Mouse (Mus musculus) hindbrain, embryonic 10.5 days (tissue): ENCODE measurements around the gene Tmem202. TPM values are rescaled to one million over a fixed set of nuclear protein-coding genes. Genes with fewer than 3 reads are reported as not detected.

Experiments used
- DNase-seq: peaks from one replicate; pipeline ENCODE4 v3.0.0-alpha.2; 2017; ENCODE audit warnings: low spot score
- H3K27ac ChIP-seq: fragments of 300-500 bp; sonication (generic); 2 replicates; pipeline ENCODE4 v1.5.1; 2016; ENCODE audit warnings: mild to moderate bottlenecking, moderate library complexity
- H3K27me3 ChIP-seq: fragments of 300-500 bp; sonication (generic); 2 replicates; pipeline ENCODE4 v1.6.1; 2016; ENCODE audit warnings: mild to moderate bottlenecking; ENCODE audit not compliant: poor library complexity, insufficient read depth, severe bottlenecking
- H3K36me3 ChIP-seq: fragments of 300-500 bp; sonication (generic); 2 replicates; pipeline ENCODE4 v1.6.1; 2016; ENCODE audit warnings: mild to moderate bottlenecking, moderate library complexity
- H3K4me1 ChIP-seq: fragments of 300-500 bp; sonication (generic); replicated peaks from 2 replicates; pipeline ENCODE4 v1.6.1; 2016; ENCODE audit warnings: mild to moderate bottlenecking
- H3K4me3 ChIP-seq: fragments of 300-500 bp; sonication (generic); 2 replicates; pipeline ENCODE4 v1.5.1; 2016; ENCODE audit warnings: mild to moderate bottlenecking, moderate library complexity
- H3K9me3 ChIP-seq: fragments of 300-500 bp; sonication (generic); 2 replicates; pipeline ENCODE4 v1.6.1; 2016; ENCODE audit warnings: mild to moderate bottlenecking, moderate library complexity
- WGBS: fragments of 180-500 bp; shearing (Covaris S2); methylation state at CpG from one replicate; pipeline ENCODE4 v1.1.7; 2016; 5-methylcytosine and 5-hydroxymethylcytosine counted together
- polyA plus RNA-seq: library from polyadenylated mRNA; unstranded; fragments of >200 nt; fragmentation: Nextera tagmentation; extraction: Ambion mirVana; gene quantifications from 2 replicates; pipeline ENCODE4 v1.2.1, GENCODE M21; 2016

Gene Tmem202
- polyA plus RNA-seq, 1 experiment from 2014 or later = not detected

DNA sequence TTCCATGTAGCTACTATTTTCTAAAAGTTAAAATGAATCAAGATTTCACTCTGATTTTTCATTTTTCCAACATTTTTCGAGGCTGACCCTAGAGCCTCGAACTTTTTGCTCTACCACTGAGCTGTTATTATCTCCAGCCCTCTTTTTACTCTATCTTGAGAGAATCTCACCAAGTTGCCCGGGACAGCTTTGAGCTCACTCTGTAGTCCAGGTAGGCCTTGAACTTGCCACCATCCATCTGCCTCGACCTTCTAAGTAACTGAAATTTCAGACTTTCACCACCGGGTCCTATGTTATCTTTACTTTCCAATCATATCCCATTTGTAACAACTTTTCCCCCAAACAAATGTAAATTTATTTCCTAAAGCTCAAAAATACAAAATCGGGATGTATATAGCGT lies 54.9 kb downstream of the Tmem202 start:
- Histone ChIP-seq H3K36me3 (peaks cover 9% of the 10 kb centered on the region; the same call in 1 of the 2 replicates), H3K4me1 (peaks cover 25% of the 10 kb centered on the region), H3K27me3 (no peaks in the 10 kb centered on the region), H3K9me3 (no peaks in the 10 kb centered on the region), H3K27ac (peak overlapping the region; percentile 99; the same call in 1 of the 2 replicates), H3K4me3 (peak overlapping the region; percentile 99)
- 26% methylated on average over 7 of the region's 7 CpGs for WGBS
- no peak for DNase-seq

DNA sequence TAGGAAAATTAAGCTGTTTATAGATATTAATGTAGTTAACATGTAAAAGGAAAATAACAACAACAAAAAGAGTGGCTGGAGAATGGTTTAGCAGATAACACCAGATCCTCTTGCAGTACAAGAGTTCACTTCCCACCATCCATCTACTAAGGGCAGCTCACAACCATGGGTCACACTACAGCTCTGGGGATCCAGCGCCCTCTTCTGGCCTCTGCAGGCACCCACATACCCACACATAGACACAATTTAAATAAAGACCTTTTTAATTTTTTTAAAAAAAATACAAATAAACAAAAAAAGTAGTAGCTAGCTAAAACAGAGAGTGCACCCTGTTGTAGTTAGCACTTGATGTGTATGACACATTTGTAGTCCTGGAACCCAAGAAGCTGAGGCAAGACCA lies 57.2 kb downstream of the Tmem202 start:
- no peak for DNase-seq
- peaks cover 16% of the 10 kb centered on the region; the same call in 1 of the 2 replicates for H3K36me3 ChIP-seq
- peaks cover 24% of the 10 kb centered on the region for H3K4me1 ChIP-seq
- no peaks in the 10 kb centered on the region for H3K27me3 ChIP-seq
- H3K27ac ChIP-seq = no peak overlapping the region
- H3K9me3 ChIP-seq = no peaks in the 10 kb centered on the region
- no peak overlapping the region for H3K4me3 ChIP-seq
- 29% methylated on average over 1 of the region's 1 CpGs for WGBS

DNA sequence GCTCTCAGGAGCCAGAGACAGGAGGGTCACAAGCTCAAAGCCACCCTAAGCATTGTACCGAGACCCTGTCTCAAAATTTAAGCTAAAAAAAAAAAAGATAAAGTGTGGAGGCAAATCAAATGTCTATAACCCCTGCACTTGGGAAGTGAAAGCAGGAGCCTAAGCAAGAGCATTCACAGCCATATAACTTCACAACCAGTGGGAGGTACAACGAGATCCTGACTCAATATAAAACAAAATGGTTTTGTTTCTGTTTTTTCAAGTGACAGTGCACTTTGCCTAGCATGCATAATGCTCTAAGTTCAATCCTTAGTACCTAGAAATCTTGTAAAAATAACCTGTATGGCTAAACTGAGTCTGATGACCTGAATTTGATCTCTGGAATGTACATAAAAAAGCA lies 63.0 kb downstream of the Tmem202 start:
- WGBS = 91% methylated on average over 2 of the region's 2 CpGs
- Histone ChIP-seq H3K4me3 (no peak overlapping the region), H3K9me3 (no peaks in the 10 kb centered on the region), H3K4me1 (no peaks in the 10 kb centered on the region), H3K36me3 (peaks cover 49% of the 10 kb centered on the region), H3K27ac (no peak overlapping the region), H3K27me3 (no peaks in the 10 kb centered on the region)
- DNase-seq = no peak

DNA sequence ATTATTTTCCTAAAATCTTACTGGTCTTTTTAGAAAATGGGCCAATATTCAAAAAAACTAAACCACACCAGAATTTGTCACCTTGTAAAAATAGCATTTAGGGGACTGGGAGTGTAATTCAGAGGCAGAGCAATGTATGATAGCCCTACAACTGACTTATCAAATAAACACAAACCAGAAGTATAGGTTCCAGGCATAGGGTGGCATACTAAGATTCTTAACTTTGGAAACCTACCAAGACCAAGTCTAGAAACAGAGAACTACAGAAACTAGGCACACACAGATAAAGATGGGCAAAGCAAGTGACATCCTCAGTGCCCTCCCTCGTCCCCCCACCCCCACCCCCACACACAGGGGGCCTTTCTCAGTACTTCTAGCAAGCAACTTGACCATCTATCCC lies 64.8 kb downstream of the Tmem202 start:
- Histone ChIP-seq H3K36me3 (peaks cover 53% of the 10 kb centered on the region), H3K27me3 (no peaks in the 10 kb centered on the region), H3K9me3 (no peaks in the 10 kb centered on the region), H3K27ac (no peak overlapping the region), H3K4me1 (no peaks in the 10 kb centered on the region), H3K4me3 (no peak overlapping the region)
- no peak for DNase-seq
- 94% methylated on average over 1 of the region's 1 CpGs for WGBS

DNA sequence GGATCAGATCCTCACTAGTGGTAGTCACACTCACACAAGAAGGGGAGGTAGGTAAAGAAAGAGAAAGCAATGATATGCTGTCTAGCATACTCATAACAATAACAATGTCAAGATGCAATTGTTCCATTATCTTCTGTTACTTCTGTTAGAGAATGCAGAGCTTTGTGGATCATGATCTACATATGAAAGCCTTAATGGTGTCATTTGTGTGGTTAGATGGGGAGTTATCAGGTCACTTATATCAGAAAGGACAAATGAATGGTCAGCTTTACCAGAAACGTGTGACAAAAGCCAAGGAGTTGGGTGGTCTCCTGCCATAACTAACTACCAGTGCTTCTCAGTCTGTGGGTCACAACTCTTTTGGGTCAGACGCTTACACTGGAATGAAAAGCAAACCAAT lies 66.5 kb downstream of the Tmem202 start:
- no peak overlapping the region for H3K4me3 ChIP-seq
- H3K36me3 ChIP-seq = peaks cover 50% of the 10 kb centered on the region
- WGBS = 71% methylated on average over 2 of the region's 2 CpGs
- no peak overlapping the region for H3K27ac ChIP-seq
- H3K27me3 ChIP-seq = no peaks in the 10 kb centered on the region
- no peaks in the 10 kb centered on the region for H3K4me1 ChIP-seq
- no peak for DNase-seq
- H3K9me3 ChIP-seq = no peaks in the 10 kb centered on the region

DNA sequence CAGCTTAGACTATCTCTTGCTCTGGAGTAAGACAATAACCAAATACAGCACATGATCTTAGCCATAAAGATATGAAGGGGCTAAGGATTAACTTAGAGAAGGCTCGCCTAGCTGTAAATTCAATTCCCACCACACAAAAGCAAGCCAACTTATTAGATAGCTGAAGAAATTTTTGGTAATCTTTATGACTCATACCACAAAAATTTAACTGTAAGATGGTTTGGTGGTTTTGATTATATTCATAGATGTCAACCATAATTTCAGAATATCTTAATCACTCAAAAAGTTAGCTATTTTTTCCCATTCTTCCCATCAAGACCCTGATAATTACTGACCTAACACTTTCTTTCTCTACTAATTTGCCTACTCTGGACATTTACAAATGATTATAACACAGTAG lies 70.2 kb downstream of the Tmem202 start:
- H3K4me3 ChIP-seq = no peak overlapping the region
- no peaks in the 10 kb centered on the region for H3K4me1 ChIP-seq
- WGBS = 85% methylated on average over 1 of the region's 1 CpGs
- peaks cover 30% of the 10 kb centered on the region for H3K36me3 ChIP-seq
- no peak for DNase-seq
- no peak overlapping the region for H3K27ac ChIP-seq
- no peaks in the 10 kb centered on the region for H3K9me3 ChIP-seq
- H3K27me3 ChIP-seq = no peaks in the 10 kb centered on the region

Other genes starting within 250 kb of the Tmem202 start
- 39.6 and 42.6 TPM in 2 replicates for gene Adpgk, start 248.3 kb downstream of the Tmem202 start, polyA plus RNA-seq
- 21.9 and 23.8 TPM in 2 replicates for gene Bbs4, start 186.3 kb downstream of the Tmem202 start, polyA plus RNA-seq
- gene Arih1, start 53.2 kb downstream of the Tmem202 start, polyA plus RNA-seq = 15.1 and 16.8 TPM in 2 replicates
- 46.1 and 49.4 TPM in 2 replicates for gene Hexa, start 307 bp downstream of the Tmem202 start, polyA plus RNA-seq
- 3.6 and 9.4 TPM in 2 replicates for gene Celf6, start 38.1 kb upstream of the Tmem202 start, polyA plus RNA-seq
- gene Parp6, start 77.4 kb upstream of the Tmem202 start, polyA plus RNA-seq = 59.1 and 101 TPM in 2 replicates
- 2,690 and 3,190 TPM in 2 replicates for gene Pkm, start 116.5 kb upstream of the Tmem202 start, polyA plus RNA-seq
- gene Gramd2, start 140.3 kb upstream of the Tmem202 start, polyA plus RNA-seq = 0.14 and 0.46 TPM in 2 replicates
- 19.7 and 20.9 TPM in 2 replicates for gene Senp8, start 210.9 kb upstream of the Tmem202 start, polyA plus RNA-seq
- 11.8 and 13.1 TPM in 2 replicates for gene Myo9a, start 211.0 kb upstream of the Tmem202 start, polyA plus RNA-seq